Mouse (Mus musculus) urinary bladder, adult 2 months (tissue): ENCODE data around the gene Mfn2. TPM values are rescaled to one million over a fixed set of nuclear protein-coding genes. Genes with fewer than 3 reads are reported as not detected.
A peak's percentile ranks its signal among the peaks of the same experiment; 100 is the strongest.
"Not testable (repeated sequence)": the region's sequence is repeated elsewhere in the genome, so short reads cannot be mapped to it uniquely, and the experiment has no call there.

Source experiments
- DNase-seq: peaks from one replicate; pipeline ENCODE4 v3.0.0; 2022; ENCODE audit warnings: low spot score
- polyA plus RNA-seq: library from polyadenylated mRNA; depleted of rRNA; stranded (reverse); fragments of >200 nt; gene quantifications from 2 replicates; pipeline ENCODE4 v1.2.3, GENCODE M21; 2012; rRNA removed

Mfn2 gene
- polyA plus RNA-seq, 1 experiment: 49.7 TPM

- no peak for DNase-seq
Measured at GRCm38 (mm10) chr4:147867563-147868449, 36.7 kb downstream of the Mfn2 start.

DNA sequence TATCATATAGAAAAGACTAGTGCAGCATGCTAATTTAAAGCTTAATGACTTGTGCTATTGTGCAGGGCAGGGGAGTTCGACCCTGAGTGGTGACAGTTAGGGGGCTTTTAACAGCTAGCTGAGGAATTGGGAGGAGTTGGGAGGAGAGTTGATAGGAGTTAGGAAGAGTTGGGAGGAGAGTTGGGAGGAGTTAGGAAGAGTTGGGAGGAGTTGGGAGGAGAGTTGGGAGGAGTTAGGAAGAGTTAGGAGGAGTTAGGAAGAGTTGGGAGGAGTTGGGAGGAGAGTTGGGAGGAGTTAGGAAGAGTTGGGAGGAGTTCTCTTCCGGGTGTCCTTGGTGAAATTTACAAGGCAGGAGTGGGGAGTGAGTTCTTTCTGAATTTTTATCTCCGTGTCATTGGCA is 37.7 kb downstream of the Mfn2 start:
- DNase-seq: not testable (repeated sequence)

DNA sequence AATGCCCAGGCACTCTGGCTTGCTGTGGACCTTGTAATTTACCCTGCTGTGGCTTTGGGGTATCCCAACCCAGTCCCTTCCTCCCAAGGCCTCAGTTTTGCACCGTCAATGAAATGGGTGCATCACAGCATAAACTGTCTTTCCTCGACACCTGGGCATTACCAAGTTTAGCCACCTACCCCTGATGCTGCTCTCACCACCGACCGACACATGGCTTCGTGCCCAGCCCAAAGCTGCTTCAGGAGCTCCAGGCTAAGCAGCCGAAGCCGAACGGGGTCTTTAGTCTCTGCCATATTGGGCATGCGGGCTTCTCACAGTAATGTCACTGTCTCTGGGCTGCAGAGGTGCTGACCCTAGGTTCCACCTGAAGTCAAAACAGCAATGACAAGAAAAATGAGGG is 38.4 kb downstream of the Mfn2 start:
- DNase-seq: no peak

DNA sequence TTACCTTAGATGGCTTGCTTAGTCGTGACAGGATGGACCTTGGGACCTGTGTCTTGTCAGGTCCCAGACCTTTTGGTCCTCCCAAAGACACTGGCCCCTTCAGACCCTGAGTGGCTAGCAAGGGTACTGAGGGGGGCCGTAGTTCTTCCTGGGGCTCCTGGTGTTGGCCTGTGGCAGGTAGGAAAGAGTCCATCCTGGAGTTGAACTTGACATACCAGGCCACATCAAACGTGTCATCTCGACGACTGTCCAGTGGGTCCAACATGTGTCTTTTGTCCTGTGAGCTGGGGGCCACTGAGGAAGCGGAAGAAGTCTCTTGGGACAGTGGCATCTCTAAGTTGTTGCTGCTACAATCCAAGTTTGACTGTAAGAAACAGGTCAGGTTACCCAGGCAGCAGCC is 38.9 kb downstream of the Mfn2 start:
- no peak for DNase-seq

DNA sequence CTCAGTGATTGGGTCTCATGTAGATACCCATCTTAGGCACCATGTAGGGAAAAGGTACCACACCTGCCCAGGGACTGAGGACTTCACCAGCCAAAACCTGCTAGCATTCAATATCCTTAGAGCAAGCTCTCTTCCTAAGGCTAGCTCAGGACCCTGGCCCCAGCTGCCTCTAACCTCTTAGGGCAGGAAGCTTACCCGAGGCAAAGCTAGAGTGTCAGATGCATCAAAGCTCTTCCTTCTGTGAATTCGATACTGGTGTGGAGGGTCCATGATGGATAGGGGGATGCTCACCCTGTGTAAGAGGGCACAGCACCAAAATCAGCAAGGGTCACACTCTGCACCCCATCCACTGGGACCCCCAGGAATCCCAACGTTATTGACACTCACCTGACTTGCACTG is 42.5 kb downstream of the Mfn2 start:
- DNase-seq: no peak

GRCm38 (mm10) chr4:147850776-147851175 is 53.7 kb downstream of the Mfn2 start:
- no peak for DNase-seq

DNA sequence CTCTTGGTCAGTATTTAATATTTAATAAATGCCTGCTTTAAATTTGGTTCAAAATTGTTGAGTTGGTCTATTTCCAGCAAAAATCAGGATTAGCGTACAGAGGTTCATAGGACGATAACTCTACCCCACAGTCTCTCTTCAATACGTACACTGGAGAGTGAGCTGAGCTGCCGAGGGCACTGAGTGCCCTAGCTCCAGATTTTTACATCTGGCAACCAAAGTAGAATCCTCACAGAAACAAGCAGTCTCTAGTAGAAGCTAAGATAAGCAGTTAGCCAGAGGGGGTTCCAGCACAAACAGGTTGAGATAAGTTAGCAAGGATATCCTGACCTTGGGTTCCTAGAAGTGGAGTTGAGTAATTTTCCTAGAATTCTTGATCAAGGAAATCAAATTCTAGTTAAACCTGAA is 55.9 kb downstream of the Mfn2 start:
- DNase-seq: no peak

DNA sequence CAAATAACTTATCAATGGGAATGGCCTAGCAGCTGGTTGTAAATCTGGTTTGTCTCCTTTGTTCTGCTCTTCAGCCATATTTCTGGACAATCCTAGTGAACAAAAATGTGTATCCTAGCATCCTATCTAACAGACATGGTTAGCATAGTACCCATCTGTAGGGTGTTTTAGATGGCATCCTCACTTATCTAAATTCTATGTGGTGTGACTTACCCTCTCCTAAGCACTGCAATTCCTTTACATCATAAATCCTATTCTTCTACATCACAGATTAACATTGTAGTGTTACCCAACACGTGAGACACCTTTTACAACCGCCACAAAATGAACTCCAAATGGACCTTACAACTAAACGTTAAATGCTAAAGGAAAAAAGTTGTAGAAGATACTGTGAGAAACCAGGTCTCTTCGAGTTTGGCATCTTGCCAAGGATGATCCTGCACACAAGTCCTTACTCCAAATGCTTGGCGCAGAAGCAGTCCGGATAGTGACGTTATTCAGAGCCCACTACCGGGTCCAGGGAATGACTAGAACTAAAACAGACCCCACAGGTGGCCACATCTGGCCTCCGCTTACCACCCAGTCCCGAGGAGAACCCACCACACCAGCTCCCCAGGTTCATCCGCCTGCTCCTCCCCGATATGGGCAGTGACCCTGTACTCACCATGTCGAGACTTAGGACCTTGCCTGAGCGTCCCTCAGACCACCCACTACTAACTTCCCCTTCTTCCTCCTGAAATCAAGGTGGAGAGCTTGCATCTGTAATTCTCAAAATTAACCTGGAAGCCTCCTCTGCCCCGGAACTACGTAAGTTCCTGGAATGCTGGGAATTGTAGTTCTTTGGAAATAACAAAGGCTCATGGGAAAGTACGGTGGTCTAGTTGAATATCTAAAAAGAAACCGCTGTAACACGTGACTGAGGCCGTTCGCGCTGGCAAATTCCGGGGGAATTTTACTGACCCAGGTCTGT is 56.6 kb downstream of the Mfn2 start, which contains the start of gene Zfp933:
Gene Zfp933 (minus strand): TSS at position 753 of the 970 bp plus-strand sequence.
- DNase-seq: no peak

GRCm38 (mm10) chr4:147842871-147843270 is 61.6 kb downstream of the Mfn2 start:
- DNase-seq: no peak

- peak; percentile 37 for DNase-seq
Measured at GRCm38 (mm10) chr4:147839282-147839681, 65.2 kb downstream of the Mfn2 start.

GRCm38 (mm10) chr4:147824389-147824788 is 80.1 kb downstream of the Mfn2 start:
- no peak for DNase-seq

Other genes with a start within 250 kb of the Mfn2 start
- gene Zfp534, start 202.2 kb downstream of the Mfn2 start, polyA plus RNA-seq: not detected in 2 replicates
- 8.7 and 9.8 TPM in 2 replicates for gene Zfp984, start 94.9 kb downstream of the Mfn2 start, polyA plus RNA-seq
- gene Zfp933, start 56.3 kb downstream of the Mfn2 start, polyA plus RNA-seq: 5.5 and 6.2 TPM in 2 replicates
- gene Miip, start 35.9 kb downstream of the Mfn2 start, polyA plus RNA-seq: 43.3 and 57.4 TPM in 2 replicates
- 6.8 and 7.6 TPM in 2 replicates for gene Fv1, start 35.7 kb downstream of the Mfn2 start, polyA plus RNA-seq
- 42.5 and 50.1 TPM in 2 replicates for gene Plod1, start 32.1 kb upstream of the Mfn2 start, polyA plus RNA-seq
- gene 2510039O18Rik, start 36.2 kb upstream of the Mfn2 start, polyA plus RNA-seq: 47.0 and 48.2 TPM in 2 replicates
- 0.09 TPM in 1 of 2 replicates, not detected in the other for gene Nppb, start 81.1 kb upstream of the Mfn2 start, polyA plus RNA-seq
- 0.19 and 0.41 TPM in 2 replicates for gene Nppa, start 96.0 kb upstream of the Mfn2 start, polyA plus RNA-seq
- 8.5 and 9.6 TPM in 2 replicates for gene Clcn6, start 134.1 kb upstream of the Mfn2 start, polyA plus RNA-seq
- 24.7 and 29.1 TPM in 2 replicates for gene Mthfr, start 134.4 kb upstream of the Mfn2 start, polyA plus RNA-seq
- 20.4 and 25.4 TPM in 2 replicates for gene Agtrap, start 183.3 kb upstream of the Mfn2 start, polyA plus RNA-seq
- 25.3 and 28.7 TPM in 2 replicates for gene Mad2l2, start 225.7 kb upstream of the Mfn2 start, polyA plus RNA-seq
- gene Draxin, start 226.0 kb upstream of the Mfn2 start, polyA plus RNA-seq: 0.01 and 0.04 TPM in 2 replicates
- 66.4 and 70.1 TPM in 2 replicates for gene Fbxo6, start 247.4 kb upstream of the Mfn2 start, polyA plus RNA-seq